Mouse (Mus musculus) embryonic fibroblast, embryonic 13.5 days (primary cell): ENCODE measurements at regions not wholly inside any gene's neighbourhood (a gene's known extent, or its start where the extent isn't known, plus 50 kb on each side); places are given as distances from the start of the nearest gene placed in this dataset.

Experiments used
- H3K27ac ChIP-seq: 2 replicates; pipeline ENCODE4 v1.5.1; 2012; ENCODE audit warnings: low read length, control low read depth, inconsistent platforms; ENCODE audit not compliant: insufficient read depth
- H3K4me1 ChIP-seq: 2 replicates; pipeline ENCODE4 v1.6.1; 2011; ENCODE audit warnings: low read length; ENCODE audit not compliant: control insufficient read depth, insufficient read depth
- H3K4me3 ChIP-seq: 2 replicates; pipeline ENCODE4 v1.5.1; 2011; ENCODE audit warnings: mild to moderate bottlenecking, control low read depth, low read length; ENCODE audit not compliant: insufficient read depth
- CTCF ChIP-seq: IDR thresholded peaks from 2 replicates; pipeline ENCODE4 v1.5.1; 2011; ENCODE audit warnings: mild to moderate bottlenecking, control low read depth, low read length, moderate library complexity, borderline replicate concordance; ENCODE audit not compliant: insufficient read depth
- POLR2A ChIP-seq: IDR thresholded peaks from 2 replicates; pipeline ENCODE4 v1.6.1; 2011; ENCODE audit warnings: low read depth, mild to moderate bottlenecking, control low read depth, low read length, moderate library complexity

DNA sequence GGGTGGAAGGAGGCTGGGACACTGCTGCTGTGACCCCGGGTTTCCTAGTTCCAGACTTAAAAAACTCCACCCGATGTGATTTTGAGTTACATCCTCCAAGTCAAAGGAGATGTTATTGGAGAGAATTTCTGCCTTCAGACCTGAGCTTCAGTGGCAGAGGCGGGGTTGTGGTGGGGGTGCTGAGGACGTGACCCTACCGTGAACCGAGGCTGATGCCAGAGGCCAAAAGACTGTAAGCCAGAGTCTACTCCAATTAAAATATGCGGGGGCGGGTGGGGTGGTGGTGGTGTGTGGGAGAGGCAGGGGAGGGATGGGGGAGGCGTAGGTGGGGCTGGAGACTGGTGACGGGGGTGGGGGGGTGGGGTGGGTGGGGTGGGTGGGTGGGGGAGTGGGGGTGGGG lies 145.1 kb upstream of the Zfp64 start:
- TF ChIP-seq POLR2A (no peak), CTCF (no peak)
- Histone ChIP-seq H3K27ac (no peak overlapping the region), H3K4me1 (no peaks in the 10 kb centered on the region), H3K4me3 (no peak overlapping the region)

GRCm38 (mm10) chr2:169099678-169100077 lies 144.3 kb upstream of the Zfp64 start:
- no peak for TF ChIP-seq CTCF
- no peak for TF ChIP-seq POLR2A
- Histone ChIP-seq H3K4me3 (no peak overlapping the region), H3K27ac (no peak overlapping the region), H3K4me1 (no peaks in the 10 kb centered on the region)

GRCm38 (mm10) chr2:169098591-169098990 lies 143.2 kb upstream of the Zfp64 start:
- H3K4me1 ChIP-seq, result no peaks in the 10 kb centered on the region
- H3K4me3 ChIP-seq, result no peak overlapping the region
- no peak overlapping the region for H3K27ac ChIP-seq
- no peak for TF ChIP-seq POLR2A
- no peak for TF ChIP-seq CTCF

DNA sequence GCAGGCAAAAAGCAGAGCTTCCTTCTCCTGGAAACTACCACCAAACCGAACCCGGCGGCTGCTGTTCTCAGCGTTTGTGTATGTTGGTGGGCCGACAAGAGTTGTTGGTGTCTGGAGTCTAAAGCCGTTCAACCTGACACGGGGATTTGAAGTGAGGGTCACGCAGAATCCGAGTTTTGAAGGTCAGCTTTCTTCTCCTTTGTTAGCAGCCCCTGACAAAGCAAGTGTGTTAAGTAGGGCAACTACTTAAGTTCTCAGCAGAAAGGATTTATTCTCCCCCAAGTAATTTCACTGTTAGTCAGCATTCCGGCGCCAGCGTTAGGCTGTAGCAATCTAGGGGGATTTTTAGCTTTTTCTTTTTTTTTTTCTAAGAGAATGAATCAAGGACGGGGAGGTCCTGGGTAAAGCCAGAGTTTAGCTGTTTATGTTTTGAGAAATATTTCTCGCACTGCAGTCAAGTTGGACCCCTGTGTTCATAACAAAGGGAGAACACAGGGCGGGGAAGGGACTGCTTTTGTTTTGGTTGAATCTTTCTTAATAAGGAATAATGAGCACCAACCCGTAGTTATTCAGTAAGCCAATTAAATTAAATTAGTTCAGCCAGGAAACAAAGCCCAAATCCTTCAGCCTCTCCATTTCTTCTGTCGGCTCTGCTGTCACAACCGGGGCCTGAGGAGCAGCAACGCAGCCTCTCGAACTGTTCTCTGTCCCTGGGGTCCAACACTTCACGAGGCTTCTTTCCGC lies 138.8 kb upstream of the Zfp64 start:
- no peak for TF ChIP-seq POLR2A
- TF ChIP-seq CTCF, result no peak
- Histone ChIP-seq H3K4me1 (no peaks in the 10 kb centered on the region), H3K4me3 (no peak overlapping the region), H3K27ac (no peak overlapping the region)

GRCm38 (mm10) chr2:169090256-169090655 lies 134.9 kb upstream of the Zfp64 start:
- no peaks in the 10 kb centered on the region for H3K4me1 ChIP-seq
- no peak overlapping the region for H3K27ac ChIP-seq
- no peak overlapping the region for H3K4me3 ChIP-seq
- TF ChIP-seq CTCF, result no peak
- TF ChIP-seq POLR2A, result no peak

- Histone ChIP-seq H3K27ac (no peak overlapping the region), H3K4me3 (no peak overlapping the region), H3K4me1 (no peaks in the 10 kb centered on the region)
- no peak for TF ChIP-seq CTCF
- TF ChIP-seq POLR2A, result no peak
Measured at GRCm38 (mm10) chr2:169088870-169089484, 133.6 kb upstream of the Zfp64 start.

GRCm38 (mm10) chr2:169088301-169088700 lies 132.9 kb upstream of the Zfp64 start:
- no peak overlapping the region for H3K27ac ChIP-seq
- H3K4me1 ChIP-seq, result no peaks in the 10 kb centered on the region
- H3K4me3 ChIP-seq, result no peak overlapping the region
- TF ChIP-seq CTCF (no peak), POLR2A (no peak)

DNA sequence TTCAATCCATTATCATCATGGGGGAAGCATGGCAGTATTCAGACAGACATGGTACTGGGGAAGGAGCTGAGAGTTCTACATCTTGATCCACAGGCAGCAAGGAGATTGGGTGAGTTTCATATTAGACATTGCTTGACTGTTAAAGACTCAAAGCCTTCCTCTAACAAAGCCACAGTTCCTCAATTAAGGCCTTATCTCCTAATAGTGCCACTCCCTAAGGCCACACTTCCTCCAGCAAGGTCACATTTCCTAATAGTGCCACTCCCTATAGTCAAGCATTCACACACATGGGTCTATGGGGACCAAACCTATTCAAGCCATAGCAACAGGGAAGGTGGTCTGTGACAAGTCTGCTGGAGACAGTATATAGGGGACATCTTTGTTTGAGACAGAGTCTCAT lies 115.9 kb upstream of the Zfp64 start:
- no peak for TF ChIP-seq POLR2A
- TF ChIP-seq CTCF, result no peak
- Histone ChIP-seq H3K4me1 (no peaks in the 10 kb centered on the region), H3K4me3 (no peak overlapping the region), H3K27ac (no peak overlapping the region)

GRCm38 (mm10) chr2:169065166-169065698 lies 109.8 kb upstream of the Zfp64 start:
- TF ChIP-seq CTCF (no peak), POLR2A (no peak)
- Histone ChIP-seq H3K4me1 (no peaks in the 10 kb centered on the region), H3K27ac (no peak overlapping the region), H3K4me3 (no peak overlapping the region)

GRCm38 (mm10) chr2:169061520-169061919 lies 106.1 kb upstream of the Zfp64 start:
- peak; percentile 58; the same call in 1 of the 2 replicates for TF ChIP-seq CTCF
- TF ChIP-seq POLR2A, result no peak
- no peaks in the 10 kb centered on the region for H3K4me1 ChIP-seq
- no peak overlapping the region for H3K27ac ChIP-seq
- H3K4me3 ChIP-seq, result no peak overlapping the region
